Mouse (Mus musculus): ENCODE data around the gene Napa. TPM values are rescaled to one million over a fixed set of nuclear protein-coding genes. Genes with fewer than 3 reads are reported as not detected.

Gene Napa
- polyA plus RNA-seq, 1 experiment from 2014 or later, result 105 TPM

DNA sequence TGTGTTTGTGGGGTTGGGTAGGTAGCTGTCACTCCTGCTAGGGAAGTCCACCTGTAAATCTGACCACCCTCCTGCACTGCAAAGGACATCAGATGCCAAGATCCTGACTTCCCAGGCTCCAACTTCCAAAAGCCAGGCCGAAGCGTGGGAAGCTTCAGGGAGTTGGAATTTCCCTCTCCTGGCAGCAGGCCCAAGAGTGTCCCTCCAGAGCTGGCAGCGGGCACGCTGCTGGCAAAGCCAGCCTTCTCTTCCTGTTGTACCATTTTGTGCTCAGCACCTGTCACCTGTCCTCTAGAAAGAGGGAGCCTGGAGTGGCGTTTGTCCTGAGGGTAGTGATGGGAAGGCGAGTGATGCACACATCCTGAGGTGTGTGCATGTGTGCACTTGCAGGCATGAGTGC, 30.1 kb downstream of the Napa start:
- Histone ChIP-seq H3K27me3 (ENCODE audit: insufficient read depth, low read length) (peaks cover 21% of the 10 kb centered on the region), H3K4me2 (ENCODE audit: low read depth, low read length) (no peak overlapping the region), H3K4me1 (ENCODE audit: insufficient read depth) (0 out of 2 replicates have a peak, but pooled peaks cover 4% of the 10 kb centered on the region), H3K27ac (ENCODE audit: low read depth) (no peak overlapping the region), H3K36me3 (replicated peaks; ENCODE audit: insufficient read depth, low read length) (no peaks in the 10 kb centered on the region), H3K4me3 (ENCODE audit: low read depth, low read length) (no peak overlapping the region), H3K9me3 (ENCODE audit: low read length) (no peaks in the 10 kb centered on the region), H3K9ac (replicated peaks) (no peak overlapping the region)
- no peak for ATAC-seq
- 80% methylated on average over 6 of the region's 6 CpGs for WGBS (ENCODE audit: insufficient replicate concordance)
- TF ChIP-seq EP300 (IDR thresholded peaks at IDR 0.05; ENCODE audit: low read depth) (no peak), CTCF (IDR thresholded peaks at IDR 0.05; ENCODE audit: low read depth) (no peak)
- no peak for DNase-seq

DNA sequence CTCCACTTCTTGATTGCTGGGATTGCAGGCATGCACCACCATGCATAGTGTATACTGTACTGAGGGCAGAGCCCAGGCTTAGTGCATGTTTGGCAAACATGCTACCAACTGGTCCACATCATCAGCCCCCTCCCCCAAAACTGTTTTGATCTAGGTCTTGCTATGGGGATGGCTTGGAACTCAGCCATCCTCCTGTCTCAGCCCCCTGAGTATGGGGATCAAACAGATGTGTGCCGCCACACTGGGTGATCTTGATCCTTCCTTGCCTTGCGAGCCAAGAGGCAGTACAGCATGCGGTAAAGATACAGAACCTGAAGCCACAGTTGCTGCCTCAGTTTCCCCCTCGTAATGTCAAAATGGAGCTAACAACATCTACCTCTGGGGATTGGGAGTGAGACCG, 30.6 kb downstream of the Napa start:
- Histone ChIP-seq H3K4me2 (ENCODE audit: low read depth, low read length) (no peak overlapping the region), H3K4me1 (ENCODE audit: insufficient read depth) (0 out of 2 replicates have a peak, but pooled peaks cover 4% of the 10 kb centered on the region), H3K9me3 (ENCODE audit: low read length) (no peaks in the 10 kb centered on the region), H3K27ac (ENCODE audit: low read depth) (no peak overlapping the region), H3K9ac (replicated peaks) (no peak overlapping the region), H3K27me3 (ENCODE audit: insufficient read depth, low read length) (peaks cover 21% of the 10 kb centered on the region), H3K36me3 (replicated peaks; ENCODE audit: insufficient read depth, low read length) (no peaks in the 10 kb centered on the region), H3K4me3 (ENCODE audit: low read depth, low read length) (no peak overlapping the region)
- DNase-seq, result no peak
- TF ChIP-seq EP300 (IDR thresholded peaks at IDR 0.05; ENCODE audit: low read depth), result no peak
- no peak for TF ChIP-seq CTCF (IDR thresholded peaks at IDR 0.05; ENCODE audit: low read depth)
- 60% methylated on average over 5 of the region's 5 CpGs for WGBS (ENCODE audit: insufficient replicate concordance)
- no peak for ATAC-seq

DNA sequence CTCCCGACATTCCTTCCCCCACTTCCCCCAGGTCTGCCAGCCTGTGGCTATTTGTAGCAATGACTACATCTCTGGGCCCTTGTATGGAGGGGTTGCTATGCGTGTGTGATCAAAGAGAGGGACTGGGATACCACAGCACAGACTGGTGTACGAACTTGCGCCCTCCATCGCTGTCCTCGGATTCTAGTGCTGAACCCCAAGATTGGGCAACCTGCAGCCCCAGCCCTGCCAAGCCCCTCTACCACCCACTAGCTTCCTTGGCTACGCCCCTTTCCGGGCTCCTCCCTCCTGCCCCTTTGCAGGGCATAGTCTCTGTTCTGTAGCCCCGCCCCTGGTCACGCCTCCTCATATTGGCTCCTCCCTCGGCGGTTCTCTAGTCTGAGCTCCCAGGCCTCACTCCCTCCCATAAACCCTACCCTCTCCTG, 31.2 kb downstream of the Napa start, which contains the start of gene Slc8a2:
Slc8a2 (plus strand) TSS at position 406 of the 425 bp plus-strand sequence.
- peak within 1 kb of the TSS; percentile 20 for H3K4me3 ChIP-seq (ENCODE audit: low read depth, low read length)
- no peaks in the 10 kb centered on the region for H3K36me3 ChIP-seq (replicated peaks; ENCODE audit: insufficient read depth, low read length)
- ATAC-seq, result peak; percentile 78
- 0 out of 2 replicates have a peak, but pooled peaks cover 4% of the 10 kb centered on the region for H3K4me1 ChIP-seq (ENCODE audit: insufficient read depth)
- no peak within 1 kb of the TSS for H3K9ac ChIP-seq (replicated peaks)
- peak; percentile 80 for DNase-seq
- H3K4me2 ChIP-seq (ENCODE audit: low read depth, low read length), result peak within 1 kb of the TSS; percentile 58
- TF ChIP-seq EP300 (IDR thresholded peaks at IDR 0.05; ENCODE audit: low read depth) (no peak), CTCF (IDR thresholded peaks at IDR 0.05; ENCODE audit: low read depth) (no peak)
- 2% methylated on average over 12 of the region's 12 CpGs for WGBS (ENCODE audit: insufficient replicate concordance)
- no peaks in the 10 kb centered on the region for H3K9me3 ChIP-seq (ENCODE audit: low read length)
- H3K27me3 ChIP-seq (ENCODE audit: insufficient read depth, low read length), result peaks cover 21% of the 10 kb centered on the region
- no peak within 1 kb of the TSS for H3K27ac ChIP-seq (ENCODE audit: low read depth)

DNA sequence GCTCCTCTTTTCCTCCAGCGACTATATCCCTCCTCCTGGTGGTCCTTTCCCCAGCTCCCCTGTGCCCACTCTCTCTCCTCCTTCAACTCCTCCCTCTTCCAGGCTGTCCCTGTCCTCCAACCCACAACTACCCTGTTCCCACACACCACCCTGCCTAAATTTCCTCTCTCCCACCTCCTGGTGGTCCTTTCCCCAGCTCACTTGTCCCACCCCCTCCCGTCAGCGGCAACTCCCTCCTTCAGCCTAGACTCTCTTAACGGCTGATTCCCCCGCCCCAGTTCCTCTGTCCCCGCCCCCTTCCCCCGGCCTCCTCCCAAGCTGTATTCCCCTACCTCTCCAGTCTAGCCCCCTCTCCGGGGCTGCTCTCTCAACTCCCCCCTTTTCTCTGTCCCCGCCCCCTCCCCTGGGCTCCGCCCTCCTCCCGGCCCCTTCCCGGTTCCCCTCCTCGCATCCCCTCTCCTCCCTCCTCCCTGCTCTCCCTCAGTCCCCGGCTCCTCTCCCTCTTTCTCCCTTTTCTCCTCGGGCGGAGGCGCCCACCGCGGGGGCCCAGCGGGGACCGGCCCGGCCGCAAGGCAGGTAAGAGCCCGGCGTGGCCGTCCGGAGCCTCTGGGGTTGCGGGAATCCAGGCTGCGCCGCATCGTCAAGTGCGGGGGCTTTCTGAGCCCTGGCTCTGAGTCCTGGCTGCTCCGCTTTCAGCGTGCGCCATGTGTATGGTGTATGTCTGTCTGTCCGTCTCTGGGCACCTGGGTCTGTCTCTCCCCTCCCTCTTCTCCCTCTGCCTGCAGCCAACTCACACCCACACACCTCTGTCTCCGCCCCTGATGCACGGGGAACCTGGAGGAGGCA, 31.8 kb downstream of the Napa start:
- Histone ChIP-seq H3K4me3 (ENCODE audit: low read depth, low read length) (peak overlapping the region; percentile 20), H3K36me3 (replicated peaks; ENCODE audit: insufficient read depth, low read length) (no peaks in the 10 kb centered on the region), H3K27ac (ENCODE audit: low read depth) (no peak overlapping the region), H3K9ac (replicated peaks) (no peak overlapping the region), H3K27me3 (ENCODE audit: insufficient read depth, low read length) (peaks cover 21% of the 10 kb centered on the region), H3K4me1 (ENCODE audit: insufficient read depth) (0 out of 2 replicates have a peak, but pooled peaks cover 4% of the 10 kb centered on the region), H3K9me3 (ENCODE audit: low read length) (no peaks in the 10 kb centered on the region), H3K4me2 (ENCODE audit: low read depth, low read length) (peak overlapping the region; percentile 58)
- WGBS (ENCODE audit: insufficient replicate concordance), result 2% methylated on average over 32 of the region's 38 CpGs
- TF ChIP-seq CTCF (IDR thresholded peaks at IDR 0.05; ENCODE audit: low read depth) (no peak), EP300 (IDR thresholded peaks at IDR 0.05; ENCODE audit: low read depth) (no peak)
- DNase-seq, result no peak
- ATAC-seq, result peak; percentile 29; the same call in 1 of the 2 replicates

DNA sequence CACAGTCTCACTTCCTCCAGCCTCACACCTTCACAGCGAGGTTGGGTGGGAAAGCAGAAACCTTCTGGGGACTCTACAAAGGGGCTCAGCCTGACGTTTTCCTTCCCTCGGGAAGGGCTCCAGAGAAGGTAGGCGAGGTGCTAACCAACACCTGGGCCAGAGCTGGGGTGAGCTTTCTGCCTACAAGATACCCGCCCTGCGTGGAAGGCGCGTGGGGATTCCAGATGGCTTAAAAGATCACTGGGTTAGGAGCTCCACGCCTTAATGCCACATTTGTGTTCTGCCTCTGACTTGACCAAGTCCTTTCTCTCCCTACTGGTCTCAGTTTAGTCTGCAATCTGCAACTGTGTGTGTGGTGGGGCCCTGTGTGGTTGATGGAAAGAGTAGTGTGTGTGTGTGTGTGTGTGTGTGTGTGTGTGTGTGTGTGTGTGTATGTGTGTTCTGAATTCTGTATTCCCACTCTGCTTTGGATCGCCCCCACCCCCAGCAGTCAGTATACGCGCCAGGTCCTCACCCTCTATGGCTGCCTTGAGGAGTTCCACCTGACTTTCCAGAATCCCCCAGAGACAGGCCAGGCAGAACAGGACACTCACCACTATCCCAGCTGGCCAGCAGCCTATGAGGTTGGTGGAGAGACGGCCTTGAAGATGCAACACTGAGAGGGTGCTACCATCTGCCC, 32.8 kb downstream of the Napa start:
- no peak overlapping the region for H3K4me2 ChIP-seq (ENCODE audit: low read depth, low read length)
- DNase-seq (no peak), ATAC-seq (no peak)
- TF ChIP-seq CTCF (IDR thresholded peaks at IDR 0.05; ENCODE audit: low read depth) (no peak), EP300 (IDR thresholded peaks at IDR 0.05; ENCODE audit: low read depth) (no peak)
- peaks cover 21% of the 10 kb centered on the region for H3K27me3 ChIP-seq (ENCODE audit: insufficient read depth, low read length)
- H3K9ac ChIP-seq (replicated peaks), result no peak overlapping the region
- H3K4me1 ChIP-seq (ENCODE audit: insufficient read depth), result 0 out of 2 replicates have a peak, but pooled peaks cover 4% of the 10 kb centered on the region
- no peak overlapping the region for H3K4me3 ChIP-seq (ENCODE audit: low read depth, low read length)
- no peak overlapping the region for H3K27ac ChIP-seq (ENCODE audit: low read depth)
- H3K9me3 ChIP-seq (ENCODE audit: low read length), result no peaks in the 10 kb centered on the region
- 29% methylated on average over 13 of the region's 13 CpGs for WGBS (ENCODE audit: insufficient replicate concordance)
- no peaks in the 10 kb centered on the region for H3K36me3 ChIP-seq (replicated peaks; ENCODE audit: insufficient read depth, low read length)

DNA sequence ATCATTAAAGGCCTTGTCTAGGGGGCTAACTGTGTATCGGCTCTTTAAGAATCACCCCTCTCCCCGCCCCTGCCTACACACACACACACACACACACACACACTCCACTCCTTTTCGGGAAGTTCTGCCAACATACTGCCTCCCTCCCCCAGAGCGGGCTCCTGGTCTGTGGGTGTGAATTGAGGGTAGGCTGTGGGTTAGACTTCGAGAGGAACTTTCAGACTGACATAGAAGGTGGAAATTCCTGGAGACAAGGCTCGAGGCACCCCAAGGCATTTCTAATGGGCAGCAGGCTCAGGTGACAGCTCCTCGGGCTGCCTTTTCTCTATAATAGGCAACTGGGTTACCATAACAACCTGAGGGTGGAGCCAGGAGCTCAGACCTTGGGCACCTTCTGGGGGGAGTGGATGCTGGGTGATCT, 33.9 kb downstream of the Napa start:
- TF ChIP-seq CTCF (IDR thresholded peaks at IDR 0.05; ENCODE audit: low read depth), result no peak
- no peak for TF ChIP-seq EP300 (IDR thresholded peaks at IDR 0.05; ENCODE audit: low read depth)
- Histone ChIP-seq H3K4me1 (ENCODE audit: insufficient read depth) (0 out of 2 replicates have a peak, but pooled peaks cover 4% of the 10 kb centered on the region), H3K9me3 (ENCODE audit: low read length) (no peaks in the 10 kb centered on the region), H3K36me3 (replicated peaks; ENCODE audit: insufficient read depth, low read length) (no peaks in the 10 kb centered on the region), H3K9ac (replicated peaks) (no peak overlapping the region), H3K27ac (ENCODE audit: low read depth) (no peak overlapping the region), H3K4me2 (ENCODE audit: low read depth, low read length) (no peak overlapping the region), H3K27me3 (ENCODE audit: insufficient read depth, low read length) (peaks cover 21% of the 10 kb centered on the region), H3K4me3 (ENCODE audit: low read depth, low read length) (no peak overlapping the region)
- no peak for DNase-seq
- WGBS (ENCODE audit: insufficient replicate concordance), result 7% methylated on average over 7 of the region's 7 CpGs
- ATAC-seq, result no peak
